Mouse (Mus musculus) heart, postnatal 0 days (tissue): ENCODE measurements around the gene Ect2l.
A peak's percentile ranks its signal among the peaks of the same experiment; 100 is the strongest.

Experiments used
- CTCF ChIP-seq: IDR thresholded peaks from 2 replicates; pipeline ENCODE4 v1.5.1; 2016; ENCODE audit warnings: antibody characterized with exemption, control low read depth, low read depth
- EP300 ChIP-seq: IDR thresholded peaks from 2 replicates; pipeline ENCODE4 v1.6.1; 2016; ENCODE audit warnings: antibody characterized with exemption, low read depth

DNA sequence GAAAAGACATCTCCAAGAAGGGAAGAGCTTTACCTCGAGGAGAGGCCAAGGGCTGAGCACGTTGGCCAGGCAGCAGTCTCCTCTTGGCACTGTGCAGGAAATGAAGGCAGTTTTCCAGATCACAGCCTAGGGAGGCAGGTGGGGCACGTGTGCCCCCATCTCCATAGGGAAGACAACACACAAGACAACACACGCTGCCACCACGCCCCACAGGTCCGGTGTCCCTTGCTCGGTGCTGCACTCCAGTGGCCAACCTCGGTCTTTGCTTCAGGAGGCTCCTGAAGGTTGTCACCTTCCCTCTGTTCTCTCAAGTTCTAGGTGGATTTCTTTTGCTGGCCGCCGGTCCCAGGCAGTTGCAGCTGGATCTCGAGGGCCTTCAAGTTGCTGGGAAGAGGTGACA is at the start of gene Ect2l:
- TF ChIP-seq EP300 (no peak), CTCF (peak; percentile 85)
